Mouse (Mus musculus): ENCODE data around the gene Klhl18. TPM values are rescaled to one million over a fixed set of nuclear protein-coding genes. Genes with fewer than 3 reads are reported as not detected.

Gene Klhl18
- total RNA-seq, 2 experiments from 2014 or later, result 7.0 to 7.7 TPM

Other genes with a start within 250 kb of the Klhl18 start
- gene Cspg5, start 232.9 kb downstream of the Klhl18 start, total RNA-seq (2021), result under 1 TPM; 0.23 to 0.24 TPM
- gene Elp6, start 171.5 kb downstream of the Klhl18 start, total RNA-seq (2021), result 1 to 10 TPM; 1.8 to 2.2 TPM
- 10 to 100 TPM; 13.9 to 16.4 TPM for gene Scap, start 143.4 kb downstream of the Klhl18 start, total RNA-seq (2021)
- 10 to 100 TPM in 1 of 2 experiments, 1 to 10 TPM in 1; 9.3 to 10.9 TPM for gene Ptpn23, start 68.5 kb downstream of the Klhl18 start, total RNA-seq (2021)
- gene Ngp, start 56.9 kb downstream of the Klhl18 start, total RNA-seq (2021), result not detected
- gene Kif9, start 264 bp upstream of the Klhl18 start, total RNA-seq (2021), result not detected
- gene Setd2, start 55.9 kb upstream of the Klhl18 start, total RNA-seq (2021), result 10 to 100 TPM; 25.8 to 26.9 TPM
- gene Nradd, start 147.8 kb upstream of the Klhl18 start, total RNA-seq (2021), result under 1 TPM; 0.84 to 0.97 TPM
- 1 to 10 TPM; 3.6 to 3.7 TPM for gene Nbeal2, start 177.5 kb upstream of the Klhl18 start, total RNA-seq (2021)
- 10 to 100 TPM; 42.4 to 45.8 TPM for gene Ccdc12, start 179.8 kb upstream of the Klhl18 start, total RNA-seq (2021)

Measured in gastrocnemius, adult 18-20 months (tissue).